Mouse (Mus musculus) liver, embryonic 11.5 days (tissue): ENCODE measurements at regions not wholly inside any gene's neighbourhood (a gene's known extent, or its start where the extent isn't known, plus 50 kb on each side); places are given as distances from the start of the nearest gene placed in this dataset.

ENCODE experiments used
- ATAC-seq: fragments of 200-750 bp; cut with Nextera tagmentation; replicated peaks from 2 replicates; pipeline ENCODE4 v1.8.0; 2017; ENCODE audit warnings: moderate number of reproducible peaks, mild to moderate bottlenecking, moderate TSS enrichment, moderate library complexity; ENCODE audit not compliant: low FRiP score
- DNase-seq: peaks from one replicate; pipeline ENCODE4 v3.0.0-alpha.2; 2017; ENCODE audit warnings: low spot score
- H3K27ac ChIP-seq: fragments of 300-500 bp; sonication (generic); 2 replicates; pipeline ENCODE4 v1.5.1; 2014; ENCODE audit warnings: mild to moderate bottlenecking, low read depth, low read length, control low read depth
- H3K27me3 ChIP-seq: fragments of 300-500 bp; sonication (generic); replicated peaks from 2 replicates; pipeline ENCODE4 v1.6.1; 2014; ENCODE audit warnings: low read length, mixed read lengths; ENCODE audit not compliant: control insufficient read depth, insufficient read depth
- H3K36me3 ChIP-seq: fragments of 300-500 bp; sonication (generic); 2 replicates; pipeline ENCODE4 v1.6.1; 2014; ENCODE audit warnings: mild to moderate bottlenecking, low read length, moderate library complexity, mixed read lengths; ENCODE audit not compliant: control insufficient read depth, insufficient read depth
- H3K4me1 ChIP-seq: fragments of 300-500 bp; sonication (generic); replicated peaks from 2 replicates; pipeline ENCODE4 v1.6.1; 2014; ENCODE audit warnings: low read length, mixed read lengths; ENCODE audit not compliant: control insufficient read depth, insufficient read depth
- H3K4me2 ChIP-seq: fragments of 300-500 bp; sonication (generic); 2 replicates; pipeline ENCODE4 v1.6.1; 2014; ENCODE audit warnings: mild to moderate bottlenecking, control low read depth, moderate library complexity
- H3K4me3 ChIP-seq: fragments of 300-500 bp; sonication (generic); 2 replicates; pipeline ENCODE4 v1.5.1; 2014; ENCODE audit warnings: low read depth, low read length, control low read depth
- H3K9ac ChIP-seq: fragments of 300-500 bp; sonication (generic); 2 replicates; pipeline ENCODE4 v1.6.1; 2014; ENCODE audit warnings: low read depth, low read length, control low read depth
- H3K9me3 ChIP-seq: fragments of 300-500 bp; sonication (generic); 2 replicates; pipeline ENCODE4 v1.6.1; 2016; ENCODE audit warnings: low read length, inconsistent platforms, mixed read lengths; ENCODE audit not compliant: control insufficient read depth
- WGBS: fragments of 180-500 bp; shearing (Covaris S2); extraction: QIAGEN DNeasy Blood & Tissue Kit; methylation state at CpG from one replicate; pipeline ENCODE4 v1.1.7; 2014; 5-methylcytosine and 5-hydroxymethylcytosine counted together

DNA sequence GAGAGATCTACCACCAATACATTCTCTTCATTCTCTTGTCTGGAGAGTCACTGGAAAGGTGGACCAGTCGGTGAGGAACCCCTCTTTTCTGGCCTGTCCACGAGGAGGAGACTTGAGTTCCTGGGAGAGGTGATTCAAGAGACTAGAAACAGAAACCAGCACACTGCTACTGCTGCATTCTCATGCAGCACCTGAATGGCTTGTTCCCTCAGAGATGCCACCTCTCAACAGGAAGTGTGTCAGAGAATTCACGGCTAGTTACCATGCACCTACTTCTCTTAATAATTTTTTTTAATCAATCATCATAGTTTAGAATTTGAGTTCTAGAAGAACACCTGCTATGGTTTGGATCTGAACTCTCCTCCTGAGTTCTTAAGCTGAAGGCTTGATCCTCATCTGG lies 52.0 kb upstream of the Dynlrb2 start:
- WGBS, result 77% methylated on average over 3 of the region's 3 CpGs
- Histone ChIP-seq H3K4me3 (no peak overlapping the region), H3K9ac (no peak overlapping the region), H3K27ac (no peak overlapping the region), H3K4me1 (no peaks in the 10 kb centered on the region), H3K4me2 (no peak overlapping the region), H3K9me3 (no peaks in the 10 kb centered on the region), H3K27me3 (no peaks in the 10 kb centered on the region), H3K36me3 (no peaks in the 10 kb centered on the region)
- no peak for ATAC-seq
- DNase-seq, result no peak

DNA sequence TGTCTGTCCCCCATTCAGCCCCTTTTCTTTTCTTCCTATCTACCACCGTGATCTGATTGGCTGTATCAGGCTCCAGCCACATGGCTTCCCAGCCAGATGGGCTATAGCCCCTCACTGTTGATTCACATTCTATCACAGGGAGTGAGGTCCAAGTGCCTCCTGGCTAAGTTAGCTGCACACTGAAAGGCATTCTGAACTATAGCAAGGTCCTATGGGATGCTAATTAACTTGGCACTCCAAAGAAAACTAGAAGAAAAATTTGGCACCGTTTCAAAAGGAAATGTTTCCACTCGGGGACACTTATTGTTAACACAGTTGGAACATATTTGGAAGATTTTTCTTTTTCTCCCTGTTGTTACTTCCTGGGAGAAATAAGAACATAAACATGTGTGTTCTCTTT lies 53.4 kb upstream of the Dynlrb2 start:
- Histone ChIP-seq H3K9ac (no peak overlapping the region), H3K4me3 (no peak overlapping the region), H3K27me3 (no peaks in the 10 kb centered on the region), H3K36me3 (no peaks in the 10 kb centered on the region), H3K4me1 (no peaks in the 10 kb centered on the region), H3K4me2 (no peak overlapping the region), H3K27ac (no peak overlapping the region), H3K9me3 (no peaks in the 10 kb centered on the region)
- DNase-seq (no peak), ATAC-seq (no peak)
- 78% methylated on average over 3 of the region's 3 CpGs for WGBS

DNA sequence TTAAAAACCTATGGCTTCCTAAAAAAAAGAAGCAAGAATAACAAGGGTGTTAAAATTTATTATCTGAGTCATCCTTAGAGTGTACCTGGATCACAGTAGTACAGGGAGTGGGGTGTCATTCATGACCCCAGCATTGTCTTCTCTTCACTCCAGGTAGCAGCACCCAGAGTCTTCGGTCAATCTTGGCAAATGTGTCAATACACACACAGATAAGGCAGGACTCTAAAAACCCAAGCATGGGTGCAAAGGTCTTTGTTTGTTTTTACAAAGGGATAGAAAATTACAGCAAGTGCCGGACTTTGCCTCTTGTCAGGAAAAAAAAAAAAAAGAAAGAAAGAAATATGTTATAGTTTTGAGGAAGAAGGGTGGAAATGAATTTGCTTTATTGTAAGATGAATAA lies 57.3 kb upstream of the Dynlrb2 start:
- Histone ChIP-seq H3K27ac (no peak overlapping the region), H3K9ac (no peak overlapping the region), H3K36me3 (no peaks in the 10 kb centered on the region), H3K27me3 (no peaks in the 10 kb centered on the region), H3K4me1 (no peaks in the 10 kb centered on the region), H3K4me3 (no peak overlapping the region), H3K4me2 (no peak overlapping the region), H3K9me3 (no peaks in the 10 kb centered on the region)
- ATAC-seq, result no peak
- WGBS, result 59% methylated on average over 2 of the region's 2 CpGs
- no peak for DNase-seq

DNA sequence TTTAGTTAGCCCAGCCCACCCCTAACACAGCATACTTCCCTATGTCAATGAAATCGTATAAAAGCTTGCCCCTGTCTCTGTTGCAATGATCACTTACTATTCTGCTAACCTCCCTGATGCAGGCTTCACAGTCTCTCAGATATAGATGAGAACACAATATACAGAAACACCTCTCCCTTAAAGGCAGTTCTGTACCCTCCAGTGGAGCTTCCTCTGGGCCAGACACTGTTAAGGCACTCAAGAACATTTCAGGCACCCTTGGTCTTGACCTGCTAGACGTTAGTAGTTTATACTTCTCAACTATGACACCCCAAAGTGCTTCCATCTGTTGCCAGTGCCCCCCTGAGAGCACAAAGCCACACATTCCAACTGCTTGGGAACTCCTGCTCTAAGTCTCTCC lies 61.9 kb upstream of the Dynlrb2 start:
- H3K36me3 ChIP-seq, result no peaks in the 10 kb centered on the region
- 44% methylated on average over 2 of the region's 2 CpGs for WGBS
- no peak for DNase-seq
- H3K27me3 ChIP-seq, result no peaks in the 10 kb centered on the region
- no peak overlapping the region for H3K4me2 ChIP-seq
- no peaks in the 10 kb centered on the region for H3K4me1 ChIP-seq
- no peaks in the 10 kb centered on the region for H3K9me3 ChIP-seq
- ATAC-seq, result no peak
- H3K9ac ChIP-seq, result no peak overlapping the region
- no peak overlapping the region for H3K27ac ChIP-seq
- no peak overlapping the region for H3K4me3 ChIP-seq

DNA sequence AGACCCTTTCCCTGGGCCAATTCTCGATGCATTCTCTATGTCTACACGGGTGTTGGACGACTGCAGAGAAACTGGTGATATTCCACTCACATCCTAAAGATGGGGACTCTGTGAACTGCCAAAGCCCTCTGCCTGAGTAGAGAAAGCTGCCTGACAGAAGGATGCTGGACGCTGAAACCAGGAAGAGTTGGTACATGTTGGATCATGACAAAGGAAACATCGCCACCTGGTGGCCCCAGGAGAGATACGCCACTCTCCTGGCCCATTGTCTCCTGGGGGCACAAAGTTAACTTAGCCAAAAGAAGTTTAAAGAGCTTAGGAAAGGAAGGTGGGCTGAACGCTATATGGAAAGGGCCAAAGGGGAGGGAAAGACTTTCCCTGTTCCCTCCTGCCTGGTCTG lies 65.9 kb upstream of the Dynlrb2 start:
- Histone ChIP-seq H3K36me3 (no peaks in the 10 kb centered on the region), H3K27ac (no peak overlapping the region), H3K27me3 (no peaks in the 10 kb centered on the region), H3K4me2 (no peak overlapping the region), H3K4me1 (no peaks in the 10 kb centered on the region), H3K9ac (no peak overlapping the region), H3K9me3 (no peaks in the 10 kb centered on the region), H3K4me3 (no peak overlapping the region)
- 15% methylated on average over 7 of the region's 7 CpGs for WGBS
- DNase-seq (peak; percentile 59), ATAC-seq (no peak)

DNA sequence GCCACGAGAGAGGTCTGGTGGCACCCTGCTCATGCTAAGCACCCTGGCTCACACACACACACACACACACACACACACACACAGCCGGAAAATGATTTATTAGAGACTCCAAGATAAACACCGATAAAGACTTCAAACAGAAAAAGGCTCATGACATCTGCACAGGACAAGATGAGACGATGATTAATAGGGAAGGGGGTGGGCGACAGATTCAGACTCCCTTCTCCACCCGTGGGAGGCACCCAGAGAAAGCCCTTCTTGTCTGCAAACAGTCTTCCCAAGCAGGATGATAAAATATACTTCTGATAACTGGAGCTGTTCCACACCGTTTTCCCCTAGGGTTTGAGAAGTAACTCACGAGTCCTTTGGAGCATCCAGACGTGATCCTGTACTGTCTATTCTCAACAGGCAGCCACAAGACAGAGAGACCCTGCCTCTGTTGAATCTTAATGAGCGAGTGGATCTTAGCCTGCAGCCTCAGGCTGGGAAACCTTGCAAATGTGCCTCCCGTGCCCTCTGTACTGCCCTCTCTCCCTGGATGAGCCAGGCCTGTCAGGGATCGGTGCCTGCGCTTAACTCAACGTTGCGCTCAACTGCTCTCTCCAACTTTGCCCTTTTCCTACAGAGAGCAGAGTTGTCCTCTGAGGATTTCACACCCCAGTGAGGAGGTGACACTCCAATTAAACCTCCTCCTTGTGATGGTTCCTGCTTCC lies 69.3 kb upstream of the Dynlrb2 start:
- Histone ChIP-seq H3K9me3 (no peaks in the 10 kb centered on the region), H3K4me2 (no peak overlapping the region), H3K9ac (no peak overlapping the region), H3K4me1 (no peaks in the 10 kb centered on the region), H3K27ac (no peak overlapping the region), H3K36me3 (no peaks in the 10 kb centered on the region), H3K4me3 (no peak overlapping the region), H3K27me3 (no peaks in the 10 kb centered on the region)
- no peak for DNase-seq
- 57% methylated on average over 15 of the region's 15 CpGs for WGBS
- ATAC-seq, result no peak

DNA sequence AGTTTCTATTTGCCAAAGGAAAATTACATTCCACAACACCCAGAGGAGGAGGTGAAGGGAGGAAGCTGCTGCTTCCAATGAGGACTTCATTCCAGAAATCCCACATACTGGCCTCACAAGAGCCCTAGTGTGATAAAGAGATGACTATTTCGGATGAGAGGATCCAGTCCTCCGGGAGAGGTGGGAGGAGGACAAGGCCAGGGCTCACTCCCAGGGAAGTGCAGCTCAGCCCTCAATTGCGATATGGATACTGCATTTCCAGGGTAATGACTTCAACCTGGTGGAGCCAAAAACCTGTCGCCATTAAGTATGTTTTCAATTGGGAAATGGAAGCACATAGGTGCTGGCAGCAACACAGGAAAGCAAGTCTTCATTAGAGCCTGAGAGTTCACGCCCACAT lies 74.7 kb upstream of the Dynlrb2 start:
- no peak for ATAC-seq
- Histone ChIP-seq H3K4me1 (no peaks in the 10 kb centered on the region), H3K4me3 (no peak overlapping the region), H3K9me3 (no peaks in the 10 kb centered on the region), H3K36me3 (no peaks in the 10 kb centered on the region), H3K9ac (no peak overlapping the region), H3K27me3 (no peaks in the 10 kb centered on the region), H3K27ac (no peak overlapping the region), H3K4me2 (no peak overlapping the region)
- WGBS, result 74% methylated on average over 5 of the region's 5 CpGs
- DNase-seq, result no peak

DNA sequence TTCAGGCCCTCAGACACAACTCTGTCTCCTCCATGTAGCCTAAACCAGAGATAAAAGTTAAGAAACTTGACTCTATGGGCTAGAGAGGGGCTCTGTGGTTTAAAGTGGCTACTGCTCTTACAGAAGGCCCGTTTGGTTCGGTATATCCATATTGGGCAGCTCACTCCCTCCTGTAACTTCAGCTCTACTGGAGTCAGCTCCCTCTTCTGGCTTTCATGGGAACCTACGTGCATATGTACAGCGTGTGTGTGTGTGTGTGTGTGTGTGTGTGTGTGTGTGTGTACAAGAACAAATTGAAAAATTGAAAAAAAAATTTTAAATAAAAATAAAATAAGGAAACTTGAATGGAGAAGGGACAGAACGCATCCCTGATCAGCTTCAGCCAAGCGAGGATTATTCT lies 75.1 kb upstream of the Dynlrb2 start:
- DNase-seq, result no peak
- Histone ChIP-seq H3K4me3 (no peak overlapping the region), H3K36me3 (no peaks in the 10 kb centered on the region), H3K9me3 (no peaks in the 10 kb centered on the region), H3K4me1 (no peaks in the 10 kb centered on the region), H3K4me2 (no peak overlapping the region), H3K9ac (no peak overlapping the region), H3K27me3 (no peaks in the 10 kb centered on the region), H3K27ac (no peak overlapping the region)
- ATAC-seq, result no peak
- 78% methylated on average over 6 of the region's 6 CpGs for WGBS

DNA sequence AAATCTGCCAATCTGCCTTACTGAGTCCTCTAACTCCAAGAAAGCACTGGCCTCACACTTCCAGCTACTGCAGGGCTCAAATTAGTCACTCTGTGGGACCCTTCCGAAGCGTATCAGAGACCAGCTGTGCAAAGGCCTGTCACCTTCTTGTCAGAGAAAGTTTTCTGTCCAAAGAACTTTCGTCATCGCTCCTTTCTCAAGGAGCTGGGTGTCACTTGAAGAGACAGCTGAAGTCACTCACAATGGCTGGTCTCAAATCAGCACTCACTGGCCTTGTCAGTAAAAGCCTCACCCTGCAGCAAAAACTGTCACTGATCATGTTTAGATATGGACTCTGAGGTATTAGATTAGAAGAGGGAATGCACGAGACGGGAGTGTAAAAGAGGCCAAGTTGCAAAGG lies 81.9 kb upstream of the Dynlrb2 start:
- H3K27ac ChIP-seq, result no peak overlapping the region
- no peak overlapping the region for H3K4me3 ChIP-seq
- H3K4me2 ChIP-seq, result no peak overlapping the region
- DNase-seq, result no peak
- H3K4me1 ChIP-seq, result no peaks in the 10 kb centered on the region
- H3K9ac ChIP-seq, result no peak overlapping the region
- no peaks in the 10 kb centered on the region for H3K27me3 ChIP-seq
- WGBS, result 75% methylated on average over 6 of the region's 6 CpGs
- ATAC-seq, result no peak
- H3K9me3 ChIP-seq, result no peaks in the 10 kb centered on the region
- no peaks in the 10 kb centered on the region for H3K36me3 ChIP-seq
